Mouse (Mus musculus): ENCODE data around the gene Clip3. TPM values are rescaled to one million over a fixed set of nuclear protein-coding genes. Genes with fewer than 3 reads are reported as not detected.

Clip3 gene
- polyA plus RNA-seq, 1 experiment, result 19.4 TPM

- H3K4me2 ChIP-seq (ENCODE audit: low read depth), result no peak overlapping the region
- no peaks in the 10 kb centered on the region for H3K27me3 ChIP-seq (ENCODE audit: control insufficient read depth, insufficient read depth, insufficient read length)
- no peaks in the 10 kb centered on the region for H3K36me3 ChIP-seq (ENCODE audit: control insufficient read depth, insufficient read depth)
- H3ac ChIP-seq (ENCODE audit: control insufficient read depth, insufficient read length), result no peak overlapping the region
- no peak for TF ChIP-seq POLR2A (IDR thresholded peaks at IDR 0.05; ENCODE audit: insufficient read length, low read depth)
- no peak for TF ChIP-seq POLR2AphosphoS2 (IDR thresholded peaks at IDR 0.05; ENCODE audit: insufficient read length, low read depth)
- no peak for TF ChIP-seq TCF3 (IDR thresholded peaks at IDR 0.05; ENCODE audit: insufficient read length, low read depth)
- no peak for TF ChIP-seq SRF (IDR thresholded peaks at IDR 0.05; ENCODE audit: control insufficient read depth, insufficient read length, low read depth)
- no peak for TF ChIP-seq REST (IDR thresholded peaks at IDR 0.05; ENCODE audit: insufficient read depth, insufficient read length)
- no peak for TF ChIP-seq USF1 (IDR thresholded peaks at IDR 0.05; ENCODE audit: low read depth)
- no peak for TF ChIP-seq MYOG (IDR thresholded peaks at IDR 0.05; ENCODE audit: control insufficient read depth in 1 of 3, insufficient read depth in 1 of 3, insufficient read length in 2 of 3, low read depth in 2 of 3)
- no peak for TF ChIP-seq MAX (IDR thresholded peaks at IDR 0.05; ENCODE audit: low read depth)
- no peak for TF ChIP-seq CEBPB (IDR thresholded peaks at IDR 0.05; ENCODE audit: insufficient read depth, poor library complexity, severe bottlenecking)
- no peak for TF ChIP-seq E2F4 (IDR thresholded peaks at IDR 0.05; ENCODE audit: insufficient read depth)
- TF ChIP-seq TCF12 (IDR thresholded peaks at IDR 0.05; ENCODE audit: insufficient read depth, poor library complexity, severe bottlenecking), result no peak
- TF ChIP-seq MYOD1 (IDR thresholded peaks at IDR 0.05; ENCODE audit: control insufficient read depth in 1 of 3, insufficient read length in 2 of 3, low read depth in 2 of 3), result no peak
- no peaks in the 10 kb centered on the region for H3K79me2 ChIP-seq (ENCODE audit: control insufficient read depth, insufficient read depth)
- no peak overlapping the region for H3K4me3 ChIP-seq
Measured at GRCm38 (mm10) chr7:30265935-30266334, 25.6 kb upstream of the Clip3 start.

- no peaks in the 10 kb centered on the region for H3K36me3 ChIP-seq (ENCODE audit: control insufficient read depth, insufficient read depth)
Measured at GRCm38 (mm10) chr7:30266780-30267179, 24.7 kb upstream of the Clip3 start.

GRCm38 (mm10) chr7:30269641-30270040, 21.9 kb upstream of the Clip3 start:
- Histone ChIP-seq H3K4me2 (ENCODE audit: low read depth) (no peak overlapping the region), H3K36me3 (ENCODE audit: control insufficient read depth, insufficient read depth) (no peaks in the 10 kb centered on the region), H3K4me3 (no peak overlapping the region), H3K79me2 (ENCODE audit: control insufficient read depth, insufficient read depth) (no peaks in the 10 kb centered on the region), H3K27me3 (ENCODE audit: control insufficient read depth, insufficient read depth, insufficient read length) (no peaks in the 10 kb centered on the region), H3ac (ENCODE audit: control insufficient read depth, insufficient read length) (no peak overlapping the region)
- TF ChIP-seq USF1 (IDR thresholded peaks at IDR 0.05; ENCODE audit: low read depth), result no peak
- no peak for TF ChIP-seq MAX (IDR thresholded peaks at IDR 0.05; ENCODE audit: low read depth)
- no peak for TF ChIP-seq MYOG (IDR thresholded peaks at IDR 0.05; ENCODE audit: control insufficient read depth in 1 of 3, insufficient read depth in 1 of 3, insufficient read length in 2 of 3, low read depth in 2 of 3)
- TF ChIP-seq TCF12 (IDR thresholded peaks at IDR 0.05; ENCODE audit: insufficient read depth, poor library complexity, severe bottlenecking), result no peak
- no peak for TF ChIP-seq POLR2A (IDR thresholded peaks at IDR 0.05; ENCODE audit: insufficient read length, low read depth)
- TF ChIP-seq E2F4 (IDR thresholded peaks at IDR 0.05; ENCODE audit: insufficient read depth), result no peak
- no peak for TF ChIP-seq TCF3 (IDR thresholded peaks at IDR 0.05; ENCODE audit: insufficient read length, low read depth)
- TF ChIP-seq POLR2AphosphoS2 (IDR thresholded peaks at IDR 0.05; ENCODE audit: insufficient read length, low read depth), result no peak

More at GRCm38 (mm10) chr7:30266780-30267179, 24.7 kb upstream of the Clip3 start:
- Histone ChIP-seq H3K27me3 (ENCODE audit: control insufficient read depth, insufficient read depth, insufficient read length) (no peaks in the 10 kb centered on the region), H3K4me2 (ENCODE audit: low read depth) (no peak overlapping the region), H3K4me3 (no peak overlapping the region), H3K79me2 (ENCODE audit: control insufficient read depth, insufficient read depth) (no peaks in the 10 kb centered on the region), H3ac (ENCODE audit: control insufficient read depth, insufficient read length) (no peak overlapping the region)
- TF ChIP-seq E2F4 (IDR thresholded peaks at IDR 0.05; ENCODE audit: insufficient read depth) (no peak), MYOG (IDR thresholded peaks at IDR 0.05; ENCODE audit: control insufficient read depth in 1 of 3, insufficient read depth in 1 of 3, insufficient read length in 2 of 3, low read depth in 2 of 3) (no peak), MYOD1 (IDR thresholded peaks at IDR 0.05; ENCODE audit: control insufficient read depth in 1 of 3, insufficient read length in 2 of 3, low read depth in 2 of 3) (no peak), TCF3 (IDR thresholded peaks at IDR 0.05; ENCODE audit: insufficient read length, low read depth) (no peak)

GRCm38 (mm10) chr7:30274383-30274782, 17.1 kb upstream of the Clip3 start:
- H3K27me3 ChIP-seq (ENCODE audit: control insufficient read depth, insufficient read depth, insufficient read length), result no peaks in the 10 kb centered on the region
- H3K4me3 ChIP-seq, result no peak overlapping the region
- no peak overlapping the region for H3ac ChIP-seq (ENCODE audit: control insufficient read depth, insufficient read length)
- no peak overlapping the region for H3K4me2 ChIP-seq (ENCODE audit: low read depth)
- H3K36me3 ChIP-seq (ENCODE audit: control insufficient read depth, insufficient read depth), result no peaks in the 10 kb centered on the region
- H3K79me2 ChIP-seq (ENCODE audit: control insufficient read depth, insufficient read depth), result no peaks in the 10 kb centered on the region
- TF ChIP-seq SRF (IDR thresholded peaks at IDR 0.05; ENCODE audit: control insufficient read depth, insufficient read length, low read depth) (no peak), CEBPB (IDR thresholded peaks at IDR 0.05; ENCODE audit: insufficient read depth, poor library complexity, severe bottlenecking) (no peak), MAX (IDR thresholded peaks at IDR 0.05; ENCODE audit: low read depth) (no peak), MYOG (IDR thresholded peaks at IDR 0.05; ENCODE audit: control insufficient read depth in 1 of 3, insufficient read depth in 1 of 3, insufficient read length in 2 of 3, low read depth in 2 of 3) (no peak), POLR2A (IDR thresholded peaks at IDR 0.05; ENCODE audit: insufficient read length, low read depth) (no peak), POLR2AphosphoS2 (IDR thresholded peaks at IDR 0.05; ENCODE audit: insufficient read length, low read depth) (no peak), MYOD1 (IDR thresholded peaks at IDR 0.05; ENCODE audit: control insufficient read depth in 1 of 3, insufficient read length in 2 of 3, low read depth in 2 of 3) (no peak), TCF12 (IDR thresholded peaks at IDR 0.05; ENCODE audit: insufficient read depth, poor library complexity, severe bottlenecking) (no peak), USF1 (IDR thresholded peaks at IDR 0.05; ENCODE audit: low read depth) (no peak), TCF3 (IDR thresholded peaks at IDR 0.05; ENCODE audit: insufficient read length, low read depth) (no peak), REST (IDR thresholded peaks at IDR 0.05; ENCODE audit: insufficient read depth, insufficient read length) (no peak), E2F4 (IDR thresholded peaks at IDR 0.05; ENCODE audit: insufficient read depth) (no peak)

GRCm38 (mm10) chr7:30278911-30279310, 12.6 kb upstream of the Clip3 start:
- TF ChIP-seq MYOG (IDR thresholded peaks at IDR 0.05; ENCODE audit: control insufficient read depth in 1 of 3, insufficient read depth in 1 of 3, insufficient read length in 2 of 3, low read depth in 2 of 3) (no peak), CEBPB (IDR thresholded peaks at IDR 0.05; ENCODE audit: insufficient read depth, poor library complexity, severe bottlenecking) (no peak), USF1 (IDR thresholded peaks at IDR 0.05; ENCODE audit: low read depth) (no peak), TCF3 (IDR thresholded peaks at IDR 0.05; ENCODE audit: insufficient read length, low read depth) (no peak), POLR2AphosphoS2 (IDR thresholded peaks at IDR 0.05; ENCODE audit: insufficient read length, low read depth) (no peak), MYOD1 (IDR thresholded peaks at IDR 0.05; ENCODE audit: control insufficient read depth in 1 of 3, insufficient read length in 2 of 3, low read depth in 2 of 3) (no peak), POLR2A (IDR thresholded peaks at IDR 0.05; ENCODE audit: insufficient read length, low read depth) (no peak), TCF12 (IDR thresholded peaks at IDR 0.05; ENCODE audit: insufficient read depth, poor library complexity, severe bottlenecking) (no peak), E2F4 (IDR thresholded peaks at IDR 0.05; ENCODE audit: insufficient read depth) (no peak)
- H3K4me3 ChIP-seq, result peak overlapping the region; percentile 36
- no peaks in the 10 kb centered on the region for H3K36me3 ChIP-seq (ENCODE audit: control insufficient read depth, insufficient read depth)
- H3K4me2 ChIP-seq (ENCODE audit: low read depth), result peak overlapping the region; percentile 91
- no peaks in the 10 kb centered on the region for H3K27me3 ChIP-seq (ENCODE audit: control insufficient read depth, insufficient read depth, insufficient read length)
- H3K79me2 ChIP-seq (ENCODE audit: control insufficient read depth, insufficient read depth), result no peaks in the 10 kb centered on the region
- H3ac ChIP-seq (ENCODE audit: control insufficient read depth, insufficient read length), result no peak overlapping the region
